Mouse (Mus musculus) thymus, adult 2 months (tissue): ENCODE results near the gene Pla2g2e. TPM values are rescaled to one million over a fixed set of nuclear protein-coding genes. Genes with fewer than 3 reads are reported as not detected.
A peak's percentile ranks its signal among the peaks of the same experiment; 100 is the strongest.

Experiments used
- DNase-seq: peaks from one replicate; pipeline ENCODE4 v3.0.0; 2021
- H3K27ac ChIP-seq: fragments of 200-500 bp; 2 replicates; pipeline ENCODE4 v1.5.1; 2012; ENCODE audit warnings: low read length, control low read depth; ENCODE audit not compliant: control insufficient read depth, insufficient read depth
- H3K27me3 ChIP-seq: fragments of 200-500 bp; 2 replicates; pipeline ENCODE4 v1.6.1; 2012; ENCODE audit warnings: mild to moderate bottlenecking, low read length, moderate library complexity, mixed read lengths; ENCODE audit not compliant: control insufficient read depth, insufficient read depth
- H3K36me3 ChIP-seq: fragments of 200-500 bp; 2 replicates; pipeline ENCODE4 v1.6.1; 2012; ENCODE audit warnings: mild to moderate bottlenecking, low read length, moderate library complexity; ENCODE audit not compliant: control insufficient read depth, insufficient read depth
- H3K4me1 ChIP-seq: fragments of 200-500 bp; replicated peaks from 2 replicates; pipeline ENCODE4 v1.6.1; 2012; ENCODE audit warnings: low read length; ENCODE audit not compliant: control insufficient read depth, insufficient read depth
- H3K4me3 ChIP-seq: fragments of 200-500 bp; 2 replicates; pipeline ENCODE4 v1.5.1; 2012; ENCODE audit warnings: mild to moderate bottlenecking, low read length, control low read depth, moderate library complexity; ENCODE audit not compliant: control insufficient read depth, insufficient read depth
- CTCF ChIP-seq: fragments of 200-500 bp; IDR thresholded peaks from 2 replicates; pipeline ENCODE4 v1.5.1; 2012; ENCODE audit warnings: mild to moderate bottlenecking, control low read depth, low read length, moderate library complexity, borderline replicate concordance; ENCODE audit not compliant: control insufficient read depth, poor library complexity, insufficient read depth; ENCODE audit errors: extremely low read depth
- POLR2A ChIP-seq: fragments of 200-500 bp; IDR thresholded peaks from 2 replicates; pipeline ENCODE4 v1.6.1; 2012; ENCODE audit warnings: mild to moderate bottlenecking, low read length, control low read depth, moderate library complexity; ENCODE audit not compliant: control insufficient read depth, poor library complexity, insufficient read depth; ENCODE audit errors: extremely low read depth
- WGBS: fragments of 180-500 bp; shearing (Covaris S2); methylation state at CpG from one replicate; pipeline ENCODE4 v1.1.7; 2018; 5-methylcytosine and 5-hydroxymethylcytosine counted together
- polyA plus RNA-seq: library from polyadenylated mRNA; depleted of rRNA; stranded (reverse); fragments of >200 nt; gene quantifications from 2 replicates; pipeline ENCODE4 v1.2.3, GENCODE M21; 2012; rRNA removed

Pla2g2e gene
- 1.1 and 1.6 TPM in 2 replicates for polyA plus RNA-seq

DNA sequence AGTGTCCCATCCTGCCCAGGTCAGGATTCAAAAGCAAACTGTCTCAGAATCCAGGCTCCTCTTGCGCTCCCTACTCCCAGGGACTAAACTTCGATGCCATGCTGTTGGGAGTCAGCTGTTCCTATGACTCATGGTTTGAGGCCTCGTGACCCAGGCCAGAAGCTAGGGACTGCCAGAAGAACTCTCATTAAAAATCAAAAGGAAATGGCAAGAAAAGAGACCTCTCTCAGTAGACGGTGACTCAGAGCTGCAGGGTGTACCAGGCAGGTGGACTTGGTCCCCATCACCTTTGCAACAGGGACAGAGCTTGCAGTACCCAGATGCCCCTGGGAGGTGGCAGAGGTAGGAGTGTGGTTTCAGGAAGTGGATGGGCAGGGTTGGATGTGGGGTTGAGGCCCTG is at the start of gene Pla2g2e:
Gene Pla2g2e, plus strand, starts transcription at position 212 of the 400 bp plus-strand sequence.
- 67% methylated on average over 4 of the region's 4 CpGs for WGBS
- Histone ChIP-seq H3K4me3 (no peak within 1 kb of the TSS), H3K27me3 (no peaks in the 10 kb centered on the region), H3K36me3 (no peaks in the 10 kb centered on the region), H3K4me1 (no peaks in the 10 kb centered on the region), H3K27ac (no peak within 1 kb of the TSS)
- no peak for DNase-seq
- TF ChIP-seq POLR2A: no peak
- TF ChIP-seq CTCF: no peak

DNA sequence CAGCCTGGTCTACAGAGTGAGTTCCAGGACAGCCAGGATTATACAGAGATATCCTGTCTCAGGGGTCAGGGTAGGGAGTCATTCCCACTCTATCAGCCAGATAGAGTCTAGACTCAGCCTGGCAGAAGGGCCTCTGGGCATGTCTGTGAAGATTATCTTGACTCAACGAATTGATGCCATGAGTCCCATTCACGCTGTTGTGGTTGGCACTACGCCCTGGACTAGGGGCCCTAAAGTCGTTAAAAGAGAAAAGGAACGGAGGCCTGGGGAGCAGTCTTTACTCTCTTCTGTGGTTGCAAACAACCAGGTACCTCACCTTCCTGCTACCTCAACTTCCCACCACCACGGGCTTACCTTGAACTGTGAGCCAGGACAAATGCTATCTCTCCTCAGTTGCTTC is 37.9 kb upstream of the Pla2g2e start:
- no peaks in the 10 kb centered on the region for H3K27me3 ChIP-seq
- DNase-seq: no peak
- H3K27ac ChIP-seq: no peak overlapping the region
- WGBS: 86% methylated on average over 6 of the region's 6 CpGs
- no peaks in the 10 kb centered on the region for H3K36me3 ChIP-seq
- H3K4me1 ChIP-seq: no peaks in the 10 kb centered on the region
- no peak overlapping the region for H3K4me3 ChIP-seq
- TF ChIP-seq CTCF (no peak), POLR2A (no peak)

DNA sequence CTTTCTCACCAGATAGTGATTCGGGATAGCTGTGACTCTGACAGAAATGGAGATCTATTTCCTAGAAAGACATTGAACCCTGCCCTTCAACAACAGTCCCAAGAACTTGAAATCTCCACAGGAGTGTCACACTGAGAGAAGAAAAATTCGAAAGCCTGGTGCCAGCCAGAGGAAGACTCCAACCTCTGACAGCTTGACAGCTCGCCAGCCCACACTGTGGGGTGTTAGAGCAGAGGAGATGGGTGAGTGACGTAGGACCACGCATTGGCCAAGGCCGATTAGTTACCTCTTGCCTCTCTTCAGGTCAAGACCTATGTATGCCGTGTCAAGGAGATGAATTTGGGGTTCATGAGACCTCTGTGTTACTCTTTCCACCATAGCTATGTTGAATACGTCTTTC is 37.0 kb upstream of the Pla2g2e start:
- no peaks in the 10 kb centered on the region for H3K36me3 ChIP-seq
- no peaks in the 10 kb centered on the region for H3K4me1 ChIP-seq
- no peak for DNase-seq
- H3K27ac ChIP-seq: no peak overlapping the region
- no peak overlapping the region for H3K4me3 ChIP-seq
- no peak for TF ChIP-seq CTCF
- no peak for TF ChIP-seq POLR2A
- 85% methylated on average over 8 of the region's 8 CpGs for WGBS
- H3K27me3 ChIP-seq: no peaks in the 10 kb centered on the region

DNA sequence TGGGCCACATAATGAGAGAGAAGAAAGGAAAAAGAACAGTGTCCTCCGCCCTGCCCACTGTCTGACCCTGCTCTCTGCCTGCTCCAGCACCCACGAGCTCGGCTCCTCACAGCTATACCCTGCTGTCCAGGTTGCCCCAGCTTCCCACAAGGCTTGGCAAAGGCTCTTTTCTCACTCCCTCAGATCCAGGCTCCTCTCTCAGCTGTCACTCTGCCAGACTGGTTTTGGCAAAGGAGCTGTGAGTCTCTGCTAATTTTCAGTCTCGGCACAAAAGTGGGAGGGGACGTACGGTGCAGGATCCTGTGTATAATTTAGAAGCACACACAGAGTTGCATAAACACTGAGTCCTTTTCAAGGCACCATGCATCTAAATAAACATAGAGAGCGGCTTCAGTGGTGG is 36.4 kb upstream of the Pla2g2e start:
- 93% methylated on average over 7 of the region's 7 CpGs for WGBS
- Histone ChIP-seq H3K36me3 (no peaks in the 10 kb centered on the region), H3K27me3 (no peaks in the 10 kb centered on the region), H3K4me3 (no peak overlapping the region), H3K4me1 (no peaks in the 10 kb centered on the region), H3K27ac (no peak overlapping the region)
- TF ChIP-seq CTCF: no peak
- TF ChIP-seq POLR2A: no peak
- DNase-seq: no peak

DNA sequence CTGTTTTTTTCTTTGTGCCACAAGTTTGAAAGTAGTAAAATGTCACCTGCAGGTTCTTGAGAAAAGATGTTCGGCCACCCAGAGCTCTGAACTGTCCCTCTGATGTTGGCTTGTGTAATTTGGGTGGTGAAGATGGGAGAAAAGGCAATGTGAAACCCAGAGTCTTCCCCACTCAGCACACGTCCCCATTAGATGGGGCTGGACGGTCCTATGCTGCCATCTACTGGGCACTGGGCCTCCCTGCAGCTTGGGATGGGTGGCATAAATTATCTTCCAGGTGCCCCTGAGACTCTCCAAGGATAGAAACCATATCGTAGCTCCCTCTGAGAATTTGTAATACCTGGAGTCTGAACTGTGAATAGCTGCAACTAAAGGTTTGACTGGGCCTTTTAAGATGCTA is 26.3 kb upstream of the Pla2g2e start:
- Histone ChIP-seq H3K27me3 (no peaks in the 10 kb centered on the region), H3K36me3 (no peaks in the 10 kb centered on the region), H3K4me3 (no peak overlapping the region), H3K27ac (no peak overlapping the region), H3K4me1 (no peaks in the 10 kb centered on the region)
- TF ChIP-seq POLR2A (no peak), CTCF (peak; percentile 75; the same call in 1 of the 2 replicates)
- DNase-seq: peak; percentile 71
- WGBS: 3% methylated on average over 4 of the region's 4 CpGs

DNA sequence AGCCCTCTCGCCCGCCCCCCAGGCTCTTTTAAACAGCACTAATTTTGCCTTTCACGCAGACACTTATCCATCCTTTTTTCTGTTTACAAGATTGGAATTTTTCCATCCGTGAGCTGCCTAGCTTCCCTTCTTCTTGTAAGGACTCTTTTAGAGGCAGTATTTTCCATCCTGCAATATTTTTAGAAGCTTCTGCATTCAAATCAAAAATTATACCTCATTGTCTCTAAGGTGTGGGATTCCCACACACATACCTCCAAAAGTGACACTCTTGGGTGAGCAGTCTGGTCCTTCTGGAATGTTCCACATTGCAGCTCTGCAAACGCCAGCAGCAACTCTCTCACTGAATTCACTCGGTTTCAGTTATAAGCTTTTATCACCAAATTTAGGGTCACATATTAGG is 24.8 kb upstream of the Pla2g2e start:
- TF ChIP-seq CTCF: no peak
- TF ChIP-seq POLR2A: no peak
- H3K27ac ChIP-seq: no peak overlapping the region
- WGBS: 83% methylated on average over 6 of the region's 6 CpGs

DNA sequence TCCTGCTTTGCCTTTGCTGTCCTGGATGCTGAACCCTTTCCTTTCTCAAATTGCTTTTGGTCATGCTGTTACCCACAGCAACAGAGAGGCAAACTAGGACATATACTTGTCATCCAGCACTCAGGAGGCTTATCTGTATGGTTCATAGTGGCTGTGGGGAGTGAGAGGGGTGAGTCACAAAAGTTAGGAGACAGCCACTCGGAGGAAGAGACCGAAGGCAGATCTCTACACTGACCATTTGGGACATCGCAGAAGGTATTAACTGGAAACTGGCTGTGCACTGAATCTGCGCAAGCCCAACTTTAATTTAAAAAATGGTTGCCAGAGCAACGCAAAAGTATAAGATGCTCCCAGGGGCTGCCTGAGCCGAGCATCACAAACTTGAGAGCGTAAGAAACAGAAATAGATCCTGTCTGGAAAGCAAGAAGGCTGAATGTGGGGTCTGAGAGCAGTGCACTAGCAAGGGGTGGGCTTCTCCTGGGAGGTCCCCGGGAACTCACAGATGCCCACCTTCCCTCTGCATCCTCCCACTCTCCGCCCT is 22.6 kb upstream of the Pla2g2e start:
- no peak overlapping the region for H3K4me3 ChIP-seq
- 87% methylated on average over 9 of the region's 9 CpGs for WGBS
- no peaks in the 10 kb centered on the region; the same call in 1 of the 2 replicates for H3K27me3 ChIP-seq
- DNase-seq: no peak
- TF ChIP-seq CTCF: no peak
- TF ChIP-seq POLR2A: no peak
- H3K4me1 ChIP-seq: no peaks in the 10 kb centered on the region
- H3K36me3 ChIP-seq: no peaks in the 10 kb centered on the region
- no peak overlapping the region for H3K27ac ChIP-seq

More for the DNA sequence above, 24.8 kb upstream of the Pla2g2e start:
- no peak for DNase-seq
- no peak overlapping the region for H3K4me3 ChIP-seq
- H3K36me3 ChIP-seq: no peaks in the 10 kb centered on the region
- H3K27me3 ChIP-seq: no peaks in the 10 kb centered on the region
- H3K4me1 ChIP-seq: no peaks in the 10 kb centered on the region
